Mouse (Mus musculus) testis, adult 2 months (tissue): Measurements from ENCODE around the gene Khdc4.

Experiments used
- CTCF ChIP-seq: fragments of 200-500 bp; IDR thresholded peaks from 2 replicates; pipeline ENCODE4 v1.5.1; 2012; ENCODE audit warnings: low read depth, mild to moderate bottlenecking, inconsistent platforms, low read length, moderate library complexity; ENCODE audit not compliant: control insufficient read depth, insufficient read depth, insufficient replicate concordance
- POLR2A ChIP-seq: fragments of 200-500 bp; IDR thresholded peaks from 2 replicates; pipeline ENCODE4 v1.6.1; 2012; ENCODE audit warnings: low read depth, mild to moderate bottlenecking, inconsistent platforms, low read length, moderate library complexity; ENCODE audit not compliant: control insufficient read depth

GRCm38 (mm10) chr3:88685958-88686451 lies 402 bp downstream of the Khdc4 start:
- TF ChIP-seq CTCF (no peak), POLR2A (no peak)
